Mouse (Mus musculus): ENCODE measurements around the gene Efemp2.
A peak's percentile ranks its signal among the peaks of the same experiment; 100 is the strongest.

The Efemp2 gene

GRCm38 (mm10) chr19:5473720-5474119 lies at the start of gene Efemp2:
Efemp2 (plus strand) TSS chr19:5473954.
- peak; percentile 93 for DNase-seq (ENCODE audit: extremely low read depth, insufficient read length, low spot score)

- peak; percentile 75 for DNase-seq (ENCODE audit: extremely low read depth, insufficient read length, low spot score)
Observed at GRCm38 (mm10) chr19:5424092-5424781, 49.5 kb upstream of the Efemp2 start.

GRCm38 (mm10) chr19:5424782-5425741 lies 48.7 kb upstream of the Efemp2 start, which contains the start of the genes Drap1 and AI837181:
Drap1 (minus strand) TSS chr19:5424979.
AI837181 (plus strand) TSS chr19:5425144.
- peak; percentile 98 for DNase-seq (ENCODE audit: extremely low read depth, insufficient read length, low spot score)

DNA sequence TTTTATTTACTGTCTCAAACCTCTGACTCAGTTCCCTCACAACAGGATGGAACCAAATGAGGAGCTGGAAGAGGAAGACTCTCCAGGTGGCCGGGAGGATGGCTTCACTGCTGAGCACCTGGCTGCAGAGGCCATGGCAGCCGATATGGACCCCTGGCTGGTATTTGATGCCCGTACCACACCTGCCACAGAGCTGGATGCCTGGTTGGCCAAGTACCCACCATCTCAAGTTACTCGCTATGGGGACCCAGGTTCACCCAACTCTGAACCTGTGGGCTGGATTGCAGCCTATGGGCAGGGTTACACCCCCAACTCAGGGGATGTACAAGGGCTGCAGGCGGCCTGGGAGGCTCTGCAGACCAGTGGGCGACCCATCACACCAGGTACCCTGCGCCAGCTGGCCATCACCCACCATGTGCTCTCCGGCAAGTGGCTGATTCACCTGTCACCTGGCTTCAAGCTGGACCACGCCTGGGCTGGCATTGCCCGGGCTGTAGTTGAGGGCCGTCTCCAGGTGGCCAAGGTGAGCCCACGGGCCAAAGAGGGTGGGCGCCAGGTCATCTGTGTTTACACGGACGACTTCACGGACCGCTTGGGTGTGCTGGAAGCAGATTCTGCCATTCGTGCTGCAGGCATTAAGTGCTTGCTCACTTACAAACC lies 47.7 kb upstream of the Efemp2 start:
- DNase-seq (ENCODE audit: extremely low read depth, insufficient read length, low spot score), result no peak

DNA sequence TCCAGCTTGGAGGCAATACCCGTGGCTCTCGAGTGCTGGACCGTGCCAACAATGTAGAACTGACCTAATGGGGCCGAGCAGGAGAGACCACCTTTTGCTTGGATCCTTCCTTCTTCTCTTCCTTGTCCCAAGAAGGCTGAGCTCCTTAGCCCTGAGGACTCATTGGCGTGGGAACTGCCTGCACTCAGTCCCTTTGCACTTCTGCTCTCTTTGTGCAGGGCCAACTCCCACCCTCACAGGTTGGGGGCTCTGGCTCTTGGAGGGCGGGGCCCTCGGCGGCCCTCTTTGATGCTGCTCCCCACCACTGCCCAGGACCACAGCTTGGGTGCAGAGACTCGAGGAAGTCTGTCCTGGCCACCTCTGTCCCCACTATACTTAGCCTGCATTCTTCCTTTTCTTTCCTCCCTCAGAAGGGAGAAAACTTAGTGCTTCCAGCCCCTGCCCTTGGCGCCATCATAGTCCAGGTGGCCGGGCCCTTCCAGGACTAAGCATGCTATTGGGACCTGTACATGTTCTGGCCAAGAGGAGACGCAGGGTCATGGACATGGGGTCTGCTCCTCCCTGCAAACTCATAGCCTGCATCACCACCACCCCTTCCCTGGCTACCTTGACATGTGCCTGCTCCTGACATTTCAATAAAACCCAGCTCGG lies 47.0 kb upstream of the Efemp2 start:
- DNase-seq (ENCODE audit: extremely low read depth, insufficient read length, low spot score), result no peak

DNA sequence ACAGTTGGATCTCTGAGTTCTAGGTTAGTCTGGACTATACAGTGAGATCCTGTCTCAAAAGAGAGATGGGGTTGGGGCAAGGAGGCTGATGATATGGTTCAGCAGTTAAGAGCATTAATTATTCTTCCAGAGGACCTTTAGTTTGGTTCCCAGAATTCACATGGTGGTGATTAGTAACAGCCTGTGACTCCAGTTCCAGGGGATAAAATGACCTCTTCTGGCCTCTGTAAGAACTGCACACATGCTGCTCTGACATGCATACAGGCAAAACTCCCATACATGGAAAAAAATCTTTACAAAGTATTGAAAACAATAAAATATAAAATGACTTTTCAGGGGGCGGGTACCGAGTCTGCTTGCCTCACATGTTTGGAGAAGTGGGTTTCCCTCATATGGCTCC lies 45.7 kb upstream of the Efemp2 start:
- no peak for DNase-seq (ENCODE audit: extremely low read depth, insufficient read length, low spot score)

GRCm38 (mm10) chr19:5429219-5429618 lies 44.5 kb upstream of the Efemp2 start:
- DNase-seq (ENCODE audit: extremely low read depth, insufficient read length, low spot score), result no peak

DNA sequence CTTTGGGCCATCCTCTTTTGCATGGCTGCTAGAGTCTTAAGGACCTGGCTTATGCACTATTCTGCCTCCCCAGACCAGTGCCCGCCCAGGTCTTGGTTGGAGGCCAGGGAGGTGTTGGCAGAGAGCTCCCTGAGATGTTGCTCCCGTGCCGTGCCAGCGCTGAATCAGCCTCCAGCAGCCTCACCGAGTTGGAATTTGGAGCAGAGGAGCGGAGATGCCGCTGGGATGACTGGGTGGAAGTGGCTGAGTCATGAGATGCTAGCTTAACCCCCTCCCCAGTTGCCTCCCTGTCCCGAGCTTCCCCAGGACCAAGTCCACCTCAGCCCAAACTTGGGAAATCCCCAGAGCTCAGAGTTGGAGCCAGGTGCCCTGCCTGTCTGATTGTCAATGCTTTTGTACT lies 43.9 kb upstream of the Efemp2 start:
- peak; percentile 93 for DNase-seq (ENCODE audit: extremely low read depth, insufficient read length, low spot score)

DNA sequence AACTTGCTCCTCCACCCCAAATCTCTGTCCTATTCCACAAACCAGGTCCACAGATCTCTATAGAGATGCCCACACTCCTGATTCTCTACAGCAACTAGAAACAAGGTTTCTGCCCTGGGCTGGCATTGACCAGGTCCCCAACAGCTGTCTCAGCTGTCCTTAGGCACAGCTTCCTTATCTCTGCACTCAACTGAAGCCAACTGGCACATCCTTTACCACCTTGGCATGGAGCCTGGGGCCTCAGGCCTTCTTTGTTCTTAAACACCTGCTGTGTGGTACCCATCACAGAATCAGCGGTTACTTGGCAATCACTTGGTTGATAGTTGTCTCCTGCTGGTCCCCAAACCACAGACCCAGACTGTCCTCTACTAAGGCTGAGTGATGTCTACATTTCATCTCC lies 43.3 kb upstream of the Efemp2 start:
- no peak for DNase-seq (ENCODE audit: extremely low read depth, insufficient read length, low spot score)

DNA sequence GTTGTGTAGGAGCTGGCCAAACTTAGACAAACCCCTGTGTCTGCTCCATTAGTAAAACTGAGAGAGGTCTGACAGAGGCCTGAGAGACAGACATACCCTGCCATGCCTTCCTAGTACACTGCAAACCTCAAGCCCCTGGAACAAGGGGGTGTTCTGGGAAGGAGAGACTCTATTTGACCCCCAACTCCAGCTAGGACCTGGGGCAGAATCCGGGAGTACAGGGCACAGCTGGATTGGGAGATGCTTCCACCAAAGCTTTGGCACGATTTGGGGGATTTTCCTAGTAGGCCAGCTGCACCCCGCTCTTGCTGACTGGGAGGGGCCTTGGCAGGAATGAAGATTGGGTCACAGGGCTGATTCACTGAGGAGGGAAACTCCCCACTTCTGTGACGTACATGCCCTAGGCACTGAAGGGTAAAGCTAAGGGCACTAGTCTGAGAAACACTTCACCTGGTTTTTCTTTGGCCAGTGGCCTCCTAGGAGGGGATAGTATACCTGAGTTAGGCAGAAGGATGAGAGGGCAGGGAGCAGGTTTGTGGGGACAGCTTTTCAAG lies 41.8 kb upstream of the Efemp2 start:
- DNase-seq (ENCODE audit: extremely low read depth, insufficient read length, low spot score), result peak; percentile 58

- DNase-seq (ENCODE audit: extremely low read depth, insufficient read length, low spot score), result peak; percentile 85
Observed at GRCm38 (mm10) chr19:5432992-5433852, 40.5 kb upstream of the Efemp2 start.

- DNase-seq (ENCODE audit: extremely low read depth, insufficient read length, low spot score), result no peak
Observed at GRCm38 (mm10) chr19:5433951-5434350, 39.8 kb upstream of the Efemp2 start.

- DNase-seq (ENCODE audit: extremely low read depth, insufficient read length, low spot score), result no peak
Observed at GRCm38 (mm10) chr19:5444371-5444908, 29.3 kb upstream of the Efemp2 start.

DNA sequence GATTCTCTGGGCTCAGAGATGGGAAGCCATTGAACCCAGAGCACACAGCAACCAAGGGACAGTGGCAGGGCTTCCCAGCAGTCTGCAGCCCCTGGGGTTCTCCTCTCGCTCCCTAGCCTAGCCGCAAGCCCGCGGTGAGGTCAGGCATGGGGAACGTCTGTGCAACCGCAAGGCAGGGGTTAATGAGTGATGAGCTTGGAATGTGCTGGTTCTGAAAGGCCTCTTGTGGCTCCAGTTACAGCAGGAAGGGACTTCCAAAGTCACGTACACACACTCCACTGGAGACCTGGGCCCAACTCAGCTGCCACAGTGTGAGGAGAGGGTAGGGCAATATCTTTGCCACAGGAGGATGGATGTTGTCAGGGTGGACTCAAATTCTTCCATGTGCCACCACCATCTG lies 28.8 kb upstream of the Efemp2 start:
- DNase-seq (ENCODE audit: extremely low read depth, insufficient read length, low spot score), result peak; percentile 92

DNA sequence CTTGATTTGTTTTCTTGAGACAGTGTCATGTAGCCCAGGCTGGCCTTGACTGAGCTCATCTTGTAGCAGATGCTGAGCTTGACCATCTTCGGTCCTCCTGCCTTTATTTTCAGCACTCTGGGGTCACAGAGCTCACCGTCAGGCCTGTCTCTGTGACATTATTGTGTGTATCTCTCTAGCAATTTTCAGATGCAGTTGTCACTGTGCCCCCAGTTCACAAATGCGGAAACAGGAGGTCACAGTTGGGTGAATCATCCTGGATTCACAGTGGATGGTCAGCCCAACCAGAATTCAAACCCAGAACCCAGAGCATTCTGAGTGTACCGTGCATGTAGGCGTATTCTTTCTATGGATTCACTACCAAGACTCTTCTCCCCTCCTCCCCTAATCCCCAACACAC lies 28.0 kb upstream of the Efemp2 start:
- DNase-seq (ENCODE audit: extremely low read depth, insufficient read length, low spot score), result no peak

DNA sequence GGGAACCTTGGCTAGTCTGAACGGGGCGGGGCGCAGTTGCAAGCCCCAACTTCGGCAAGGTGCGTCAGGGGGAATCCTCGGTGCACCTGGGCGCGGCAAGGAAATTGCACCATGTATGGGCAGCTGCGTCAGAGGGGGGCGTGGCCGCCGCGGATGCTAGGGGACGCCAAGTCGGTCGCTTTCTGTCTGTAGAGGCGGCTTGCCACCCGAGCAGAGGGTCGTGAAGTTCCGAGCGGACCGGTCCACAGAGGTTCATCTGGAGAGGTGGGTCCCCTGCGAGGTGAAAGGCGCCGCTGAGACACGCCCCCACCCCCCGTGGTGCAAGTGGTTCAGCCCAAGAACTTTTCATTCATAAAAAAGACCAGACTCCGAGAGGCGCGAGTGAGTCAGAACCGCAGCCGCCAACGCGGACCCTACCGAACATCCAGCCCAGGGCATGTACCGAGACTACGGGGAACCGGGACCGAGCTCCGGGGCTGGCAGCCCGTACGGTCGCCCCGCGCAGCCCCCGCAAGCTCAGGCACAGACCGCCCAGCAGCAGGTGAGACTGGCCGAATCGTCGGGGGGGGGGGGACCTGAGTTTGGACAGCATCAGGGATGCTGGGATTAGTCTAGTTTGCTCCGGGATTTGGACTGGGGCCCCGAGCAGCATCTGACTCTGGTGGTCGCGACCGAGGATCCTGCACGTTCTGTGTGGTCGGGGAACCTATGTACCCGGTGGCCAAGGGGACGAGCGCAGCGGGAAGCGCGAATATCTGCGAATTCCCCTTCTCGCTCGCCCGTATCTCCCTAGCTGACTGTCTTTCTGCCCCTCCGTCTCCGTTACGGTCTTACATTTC lies 26.0 kb upstream of the Efemp2 start, which contains the start of gene Fosl1:
Fosl1 (plus strand) TSS at position 33 of the 839 bp plus-strand sequence.
- DNase-seq (ENCODE audit: extremely low read depth, insufficient read length, low spot score), result peak; percentile 90

DNA sequence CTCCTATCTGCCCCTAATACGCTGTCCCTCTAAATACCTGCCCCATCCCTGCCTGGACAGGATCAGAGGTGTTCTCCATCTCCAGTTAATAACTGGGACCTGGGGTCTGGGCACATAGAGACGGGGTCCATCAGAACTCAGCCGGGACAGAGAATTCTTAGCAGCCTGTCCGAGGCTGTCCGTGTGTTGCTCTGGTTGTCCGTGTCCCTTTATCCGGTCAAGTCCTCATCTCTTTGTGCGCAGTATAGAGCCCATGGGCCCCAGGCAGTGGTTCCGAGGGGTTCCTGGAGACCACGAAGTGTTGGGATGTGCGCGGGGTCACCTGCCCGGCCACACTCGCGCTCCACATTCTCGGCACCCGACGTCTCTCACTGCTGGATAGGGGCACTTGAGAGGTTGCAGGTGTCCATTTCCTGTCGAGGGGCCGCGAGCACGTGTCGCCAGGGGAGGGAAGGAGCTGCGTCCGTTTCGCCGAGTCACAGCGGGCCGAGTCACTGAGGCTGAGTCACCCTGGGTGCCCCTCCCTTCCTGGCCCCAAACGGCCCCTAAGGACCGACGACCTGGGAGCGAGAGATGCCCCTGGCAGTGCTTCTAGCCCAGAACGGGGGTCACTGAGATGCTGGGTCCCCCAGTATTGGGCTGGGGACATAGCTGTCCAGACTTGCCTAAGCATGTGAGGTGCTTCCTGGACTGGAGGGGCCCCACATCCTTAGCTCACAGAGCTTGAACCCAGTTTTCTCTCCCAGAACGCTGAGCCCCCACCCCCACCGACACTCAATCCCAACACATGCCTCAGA lies 25.2 kb upstream of the Efemp2 start:
- peak; percentile 90 for DNase-seq (ENCODE audit: extremely low read depth, insufficient read length, low spot score)
